Mouse (Mus musculus): ENCODE measurements around the gene Slc44a1.
A peak's percentile ranks its signal among the peaks of the same experiment; 100 is the strongest.

The Slc44a1 gene

GRCm38 (mm10) chr4:53589466-53589865 is 149.3 kb downstream of the Slc44a1 start:
- TF ChIP-seq GATA4 (IDR thresholded peaks at IDR 0.05; ENCODE audit: insufficient replicate concordance, low read length), result no peak

- TF ChIP-seq GATA4 (IDR thresholded peaks at IDR 0.05; ENCODE audit: insufficient replicate concordance, low read length), result peak; percentile 68; the same call in 1 of the 2 replicates
These were observed 149.9 kb downstream of the Slc44a1 start for GRCm38 (mm10) chr4:53590163-53590562.

- no peak for TF ChIP-seq GATA4 (IDR thresholded peaks at IDR 0.05; ENCODE audit: insufficient replicate concordance, low read length)
These were observed 150.7 kb downstream of the Slc44a1 start for GRCm38 (mm10) chr4:53590691-53591447.

GRCm38 (mm10) chr4:53591536-53591935 is 151.3 kb downstream of the Slc44a1 start:
- no peak for TF ChIP-seq GATA4 (IDR thresholded peaks at IDR 0.05; ENCODE audit: insufficient replicate concordance, low read length)

- no peak for TF ChIP-seq GATA4 (IDR thresholded peaks at IDR 0.05; ENCODE audit: insufficient replicate concordance, low read length)
These were observed 151.7 kb downstream of the Slc44a1 start for GRCm38 (mm10) chr4:53591941-53592340.

- peak; percentile 68 for TF ChIP-seq GATA4 (IDR thresholded peaks at IDR 0.05; ENCODE audit: insufficient replicate concordance, low read length)
These were observed 152.2 kb downstream of the Slc44a1 start for GRCm38 (mm10) chr4:53592386-53592785.

- TF ChIP-seq GATA4 (IDR thresholded peaks at IDR 0.05; ENCODE audit: insufficient replicate concordance, low read length), result no peak
These were observed 154.0 kb downstream of the Slc44a1 start for GRCm38 (mm10) chr4:53594204-53594603.

- peak; percentile 73; the same call in 1 of the 2 replicates for TF ChIP-seq GATA4 (IDR thresholded peaks at IDR 0.05; ENCODE audit: insufficient replicate concordance, low read length)
These were observed 155.2 kb downstream of the Slc44a1 start for GRCm38 (mm10) chr4:53595246-53596062.

GRCm38 (mm10) chr4:53596063-53596895 is 156.1 kb downstream of the Slc44a1 start:
- TF ChIP-seq GATA4 (IDR thresholded peaks at IDR 0.05; ENCODE audit: insufficient replicate concordance, low read length), result no peak

GRCm38 (mm10) chr4:53600462-53600861 is 160.2 kb downstream of the Slc44a1 start:
- TF ChIP-seq GATA4 (IDR thresholded peaks at IDR 0.05; ENCODE audit: insufficient replicate concordance, low read length), result no peak

- TF ChIP-seq GATA4 (IDR thresholded peaks at IDR 0.05; ENCODE audit: insufficient replicate concordance, low read length), result no peak
These were observed 174.5 kb downstream of the Slc44a1 start for GRCm38 (mm10) chr4:53614576-53615225.

- TF ChIP-seq GATA4 (IDR thresholded peaks at IDR 0.05; ENCODE audit: insufficient replicate concordance, low read length), result no peak
These were observed 177.8 kb downstream of the Slc44a1 start for GRCm38 (mm10) chr4:53617968-53618367.

- no peak for TF ChIP-seq GATA4 (IDR thresholded peaks at IDR 0.05; ENCODE audit: insufficient replicate concordance, low read length)
These were observed 179.9 kb downstream of the Slc44a1 start for GRCm38 (mm10) chr4:53620104-53620503.

GRCm38 (mm10) chr4:53621084-53621483 is 180.9 kb downstream of the Slc44a1 start:
- TF ChIP-seq GATA4 (IDR thresholded peaks at IDR 0.05; ENCODE audit: insufficient replicate concordance, low read length), result no peak

- no peak for TF ChIP-seq GATA4 (IDR thresholded peaks at IDR 0.05; ENCODE audit: insufficient replicate concordance, low read length)
These were observed 181.3 kb downstream of the Slc44a1 start for GRCm38 (mm10) chr4:53621490-53621889.
